Mouse (Mus musculus) lung, adult 2 months (tissue): ENCODE data around the gene Sema6b.

ENCODE experiments used
- CTCF ChIP-seq: fragments of 200-500 bp; IDR thresholded peaks from 2 replicates; pipeline ENCODE4 v1.5.1; 2011; ENCODE audit warnings: mild to moderate bottlenecking, low read length, control low read depth; ENCODE audit not compliant: insufficient read depth
- POLR2A ChIP-seq: fragments of 200-500 bp; IDR thresholded peaks from 2 replicates; pipeline ENCODE4 v1.6.1; 2011; ENCODE audit warnings: low read depth, mild to moderate bottlenecking, control low read depth, low read length, borderline replicate concordance; ENCODE audit errors: extremely low read depth

DNA sequence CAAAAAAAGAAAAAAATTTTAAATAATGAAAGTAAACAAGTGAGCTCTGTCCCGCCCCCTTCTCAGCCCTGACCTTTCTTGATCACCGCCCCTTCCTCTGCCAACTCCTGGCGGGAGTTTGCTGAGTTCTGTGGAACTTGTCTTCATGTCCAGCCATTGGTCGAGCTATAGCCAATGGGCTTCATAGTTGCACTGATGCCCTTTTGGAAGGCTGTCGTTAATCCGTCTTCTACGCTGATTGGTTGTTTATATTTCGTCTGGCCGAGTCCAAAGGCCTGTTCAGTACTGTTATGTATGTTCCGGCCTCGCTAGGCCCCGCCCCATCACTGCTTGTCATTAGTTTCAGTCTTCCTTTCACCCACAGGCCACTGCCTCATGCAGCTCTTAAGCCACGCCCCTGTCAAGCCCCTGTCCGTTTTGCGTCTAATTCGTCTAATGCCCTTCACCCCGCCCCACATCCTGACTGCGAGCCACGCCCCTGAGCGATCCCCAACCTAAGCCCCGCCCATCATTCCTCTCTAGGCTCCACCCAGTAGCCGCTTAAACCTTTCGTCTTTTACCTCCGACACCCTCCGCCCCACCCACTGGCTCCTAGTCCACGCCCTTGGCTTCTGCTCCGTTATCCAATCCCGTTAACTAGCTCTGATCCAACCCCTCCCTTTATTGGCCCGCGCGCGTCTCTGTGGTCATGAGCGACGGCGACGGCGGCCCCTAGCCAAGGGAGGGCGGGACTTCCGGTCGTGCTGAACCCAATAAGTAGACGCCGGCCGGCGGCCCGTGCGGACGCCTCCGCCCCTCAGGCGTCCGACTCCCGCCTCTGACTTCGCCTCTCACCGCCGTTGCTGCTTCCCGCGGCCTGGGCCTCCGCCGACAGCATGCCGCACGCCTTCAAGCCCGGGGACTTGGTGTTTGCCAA is 61.0 kb downstream of the Sema6b start, which contains the start of gene Hdgfl2:
- TF ChIP-seq POLR2A, result peak; percentile 84
- TF ChIP-seq CTCF, result no peak
